Mouse (Mus musculus): ENCODE data around the gene Sap25. TPM values are rescaled to one million over a fixed set of nuclear protein-coding genes. Genes with fewer than 3 reads are reported as not detected.

Gene Sap25
- total RNA-seq, 2 experiments from 2014 or later: 6.9 to 10.6 TPM

- DNase-seq (ENCODE audit: low spot score in 2 of 2): no peak
These were observed 50.7 kb downstream of the Sap25 start for GRCm38 (mm10) chr5:137691881-137692280.

Other genes starting within 250 kb of the Sap25 start
- gene Zan, start 164.3 kb upstream of the Sap25 start, total RNA-seq (2021): under 1 TPM; 0.12 to 0.30 TPM
- gene Pop7, start 138.8 kb upstream of the Sap25 start, total RNA-seq (2021): 10 to 100 TPM; 31.3 to 33.3 TPM
- 10 to 100 TPM; 62.3 to 65.6 TPM for gene Gigyf1, start 122.8 kb upstream of the Sap25 start, total RNA-seq (2021)
- not detected for gene Epo, start 108.1 kb upstream of the Sap25 start, total RNA-seq (2021)
- gene Gnb2, start 107.8 kb upstream of the Sap25 start, total RNA-seq (2021): 100 to 1,000 TPM; 607 to 661 TPM
- gene Actl6b, start 87.8 kb upstream of the Sap25 start, total RNA-seq (2021): 100 to 1,000 TPM; 112 to 115 TPM
- 10 to 100 TPM; 12.8 to 13.2 TPM for gene Tfr2, start 71.5 kb upstream of the Sap25 start, total RNA-seq (2021)
- 10 to 100 TPM; 23.0 to 24.6 TPM for gene Mospd3, start 40.3 kb upstream of the Sap25 start, total RNA-seq (2021)
- 10 to 100 TPM; 12.6 to 15.2 TPM for gene Pcolce, start 27.6 kb upstream of the Sap25 start, total RNA-seq (2021)
- gene Fbxo24, start 12.3 kb upstream of the Sap25 start, total RNA-seq (2021): under 1 TPM; 0.21 to 0.45 TPM
- gene Lrch4, start 12.2 kb upstream of the Sap25 start, total RNA-seq (2021): 10 to 100 TPM; 13.8 to 14.3 TPM
- gene Gm20605, start 12.2 kb upstream of the Sap25 start, total RNA-seq (2021): 10 to 100 TPM in 1 of 2 experiments, 1 to 10 TPM in 1; 9.7 to 10.1 TPM
- gene Irs3, start 4.4 kb downstream of the Sap25 start, total RNA-seq (2021): under 1 TPM; 0.44 to 0.87 TPM
- gene Agfg2, start 43.4 kb downstream of the Sap25 start, total RNA-seq (2021): 10 to 100 TPM; 46.9 to 48.9 TPM
- gene Nyap1, start 100.3 kb downstream of the Sap25 start, total RNA-seq (2021): 10 to 100 TPM; 80.1 to 82.0 TPM
- 100 to 1,000 TPM; 139 to 145 TPM for gene Tsc22d4, start 104.4 kb downstream of the Sap25 start, total RNA-seq (2021)
- gene Ppp1r35, start 137.5 kb downstream of the Sap25 start, total RNA-seq (2021): 10 to 100 TPM; 23.7 to 25.7 TPM
- 10 to 100 TPM; 39.1 to 50.2 TPM for gene Mepce, start 146.3 kb downstream of the Sap25 start, total RNA-seq (2021)
- gene Zcwpw1, start 146.5 kb downstream of the Sap25 start, total RNA-seq (2021): 1 to 10 TPM; 5.9 to 7.6 TPM
- under 1 TPM; 0.51 to 0.91 TPM for gene Pilra, start 194.9 kb downstream of the Sap25 start, total RNA-seq (2021)
- not detected for gene Pilrb1, start 216.8 kb downstream of the Sap25 start, total RNA-seq (2021)
- gene Pilrb2, start 230.5 kb downstream of the Sap25 start, total RNA-seq (2021): under 1 TPM in 1 of 2 experiments, not detected in 1; 0.19 TPM

Data from left cerebral cortex, adult 18-20 months (tissue).